Mouse (Mus musculus) lung, embryonic 16.5 days (tissue): ENCODE data around the gene Uchl1. TPM values are rescaled to one million over a fixed set of nuclear protein-coding genes. Genes with fewer than 3 reads are reported as not detected.
A peak's percentile ranks its signal among the peaks of the same experiment; 100 is the strongest.

ENCODE experiments used
- ATAC-seq: fragments of 200-750 bp; cut with Nextera tagmentation; 2 replicates; pipeline ENCODE4 v1.8.0; 2017; ENCODE audit warnings: low read depth, mild to moderate bottlenecking, moderate library complexity
- H3K27ac ChIP-seq: fragments of 300-500 bp; sonication (generic); 2 replicates; pipeline ENCODE4 v1.5.1; 2014; ENCODE audit warnings: mild to moderate bottlenecking, control low read depth, low read length
- H3K27me3 ChIP-seq: fragments of 300-500 bp; sonication (generic); 2 replicates; pipeline ENCODE4 v1.6.1; 2014; ENCODE audit warnings: low read depth, low read length, mixed read lengths; ENCODE audit not compliant: control insufficient read depth, insufficient read depth
- H3K36me3 ChIP-seq: fragments of 300-500 bp; sonication (generic); 2 replicates; pipeline ENCODE4 v1.6.1; 2014; ENCODE audit warnings: low read length; ENCODE audit not compliant: control insufficient read depth, insufficient read depth
- H3K4me1 ChIP-seq: fragments of 300-500 bp; sonication (generic); replicated peaks from 2 replicates; pipeline ENCODE4 v1.6.1; 2014; ENCODE audit warnings: low read length, mixed read lengths; ENCODE audit not compliant: control insufficient read depth, insufficient read depth
- H3K4me2 ChIP-seq: fragments of 300-500 bp; sonication (generic); 2 replicates; pipeline ENCODE4 v1.6.1; 2014; ENCODE audit warnings: low read depth, low read length, control low read depth
- H3K4me3 ChIP-seq: fragments of 300-500 bp; sonication (generic); 2 replicates; pipeline ENCODE4 v1.5.1; 2014; ENCODE audit warnings: mild to moderate bottlenecking, low read length, control low read depth
- H3K9ac ChIP-seq: fragments of 300-500 bp; sonication (generic); 2 replicates; pipeline ENCODE4 v1.6.1; 2014; ENCODE audit warnings: low read length, control low read depth
- H3K9me3 ChIP-seq: fragments of 300-500 bp; sonication (generic); 2 replicates; pipeline ENCODE4 v1.6.1; 2016; ENCODE audit warnings: low read length; ENCODE audit not compliant: control insufficient read depth
- WGBS: fragments of 180-500 bp; shearing (Covaris S2); extraction: QIAGEN DNeasy Blood & Tissue Kit; methylation state at CpG from one replicate; pipeline ENCODE4 v1.1.7; 2014; 5-methylcytosine and 5-hydroxymethylcytosine counted together
- polyA plus RNA-seq: library from polyadenylated mRNA; unstranded; fragments of >200 nt; fragmentation: Nextera tagmentation; extraction: Ambion mirVana; gene quantifications from 2 replicates; pipeline ENCODE4 v1.2.1, GENCODE M21; 2015

The Uchl1 gene
- polyA plus RNA-seq, 1 experiment from 2014 or later: 59.2 TPM

DNA sequence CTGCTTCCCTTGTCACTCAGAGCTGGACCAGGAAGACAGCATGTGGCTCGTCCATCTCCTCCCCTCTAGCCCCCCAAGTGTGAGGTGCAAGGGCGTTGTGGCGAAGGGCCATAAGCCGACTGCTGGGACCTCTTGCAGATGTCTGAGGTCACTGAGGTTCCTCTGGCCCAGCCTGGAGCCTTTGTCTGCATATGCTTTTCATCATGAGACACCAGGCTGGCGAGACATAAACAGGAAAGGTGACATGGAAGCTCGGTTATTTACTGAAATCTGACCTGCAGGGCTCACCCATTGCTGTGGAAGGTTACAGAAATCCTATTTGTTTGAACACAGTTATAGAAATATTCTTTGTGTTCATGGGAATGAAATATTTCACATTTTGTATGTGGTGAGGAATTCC lies 24.0 kb downstream of the Uchl1 start:
- no peak overlapping the region for H3K4me3 ChIP-seq
- peaks cover 4% of the 10 kb centered on the region; the same call in 1 of the 2 replicates for H3K4me1 ChIP-seq
- 36% methylated on average over 6 of the region's 6 CpGs for WGBS
- peak; percentile 88 for ATAC-seq
- no peaks in the 10 kb centered on the region for H3K27me3 ChIP-seq
- H3K36me3 ChIP-seq: no peaks in the 10 kb centered on the region
- H3K4me2 ChIP-seq: no peak overlapping the region
- no peaks in the 10 kb centered on the region for H3K9me3 ChIP-seq
- H3K27ac ChIP-seq: no peak overlapping the region
- no peak overlapping the region for H3K9ac ChIP-seq

DNA sequence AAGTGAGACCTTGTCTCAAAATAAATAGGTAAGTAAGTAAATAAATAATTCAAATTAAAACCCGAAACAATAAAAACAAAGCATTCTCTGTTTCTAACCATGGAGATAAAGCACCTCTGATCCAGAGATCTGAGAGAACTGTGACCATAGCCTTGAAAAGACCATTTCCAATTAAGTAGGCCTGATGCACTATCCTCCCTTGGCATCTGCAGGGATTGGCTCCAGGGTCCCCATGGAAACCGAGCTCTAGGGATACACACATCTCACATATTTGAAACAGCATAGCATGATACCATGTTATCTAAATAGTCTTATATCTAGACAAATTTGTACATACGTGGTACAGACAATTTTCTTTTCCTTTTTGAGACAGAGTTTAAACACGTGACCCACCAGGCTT lies 26.1 kb downstream of the Uchl1 start:
- H3K9ac ChIP-seq: no peak overlapping the region
- 78% methylated on average over 4 of the region's 4 CpGs for WGBS
- no peaks in the 10 kb centered on the region for H3K27me3 ChIP-seq
- no peaks in the 10 kb centered on the region for H3K9me3 ChIP-seq
- ATAC-seq: no peak
- peaks cover 4% of the 10 kb centered on the region; the same call in 1 of the 2 replicates for H3K4me1 ChIP-seq
- H3K27ac ChIP-seq: no peak overlapping the region
- H3K36me3 ChIP-seq: no peaks in the 10 kb centered on the region
- no peak overlapping the region for H3K4me2 ChIP-seq
- no peak overlapping the region for H3K4me3 ChIP-seq

DNA sequence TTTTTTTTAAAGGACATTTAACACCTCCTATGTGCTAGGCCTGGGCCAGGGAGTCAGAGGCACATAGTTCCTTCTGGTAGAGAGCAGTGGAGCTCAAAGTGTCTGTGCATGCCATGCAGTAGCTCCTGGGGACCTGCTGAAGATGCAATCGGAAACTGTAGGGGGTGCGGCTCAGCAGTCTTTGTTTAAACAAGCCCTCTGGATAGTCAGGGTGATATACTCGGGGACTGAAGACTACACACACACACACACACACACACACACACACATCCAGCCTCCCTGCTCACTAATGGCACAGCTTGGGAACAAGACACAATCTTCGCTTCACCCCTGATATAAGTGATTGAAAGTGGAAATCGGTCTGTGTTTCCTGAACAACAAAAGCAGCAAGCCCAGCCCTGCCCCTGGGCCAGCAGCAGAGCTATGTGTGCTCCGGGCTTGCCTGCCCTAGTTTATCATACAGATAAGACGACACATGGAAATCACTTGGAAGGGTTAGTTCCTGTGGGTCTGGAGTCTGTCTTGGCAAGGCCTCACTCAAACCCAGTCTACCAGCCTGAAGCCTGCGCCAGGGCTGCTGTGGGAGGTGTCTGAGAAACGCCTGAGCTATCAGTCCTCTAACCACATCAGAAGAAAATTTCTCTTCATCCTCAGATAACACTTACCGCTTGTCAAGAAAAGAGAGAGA lies 27.6 kb downstream of the Uchl1 start:
- no peak overlapping the region for H3K4me2 ChIP-seq
- H3K4me3 ChIP-seq: no peak overlapping the region
- no peaks in the 10 kb centered on the region for H3K9me3 ChIP-seq
- ATAC-seq: peak; percentile 34
- no peaks in the 10 kb centered on the region for H3K27me3 ChIP-seq
- 0 out of 2 replicates have a peak overlapping the region, but pooled peaks have one; percentile 5 for H3K27ac ChIP-seq
- no peak overlapping the region for H3K9ac ChIP-seq
- peaks cover 4% of the 10 kb centered on the region; the same call in 1 of the 2 replicates for H3K4me1 ChIP-seq
- WGBS: 13% methylated on average over 10 of the region's 10 CpGs
- no peaks in the 10 kb centered on the region for H3K36me3 ChIP-seq

- H3K27me3 ChIP-seq: no peaks in the 10 kb centered on the region
Observed at GRCm38 (mm10) chr5:66707859-66708258, 32.0 kb downstream of the Uchl1 start.

GRCm38 (mm10) chr5:66710445-66711019 lies 34.6 kb downstream of the Uchl1 start:
- no peak overlapping the region for H3K4me3 ChIP-seq
- H3K27ac ChIP-seq: no peak overlapping the region
- ATAC-seq: no peak
- H3K36me3 ChIP-seq: no peaks in the 10 kb centered on the region
- no peaks in the 10 kb centered on the region for H3K9me3 ChIP-seq
- H3K9ac ChIP-seq: no peak overlapping the region
- no peaks in the 10 kb centered on the region for H3K27me3 ChIP-seq
- H3K4me2 ChIP-seq: no peak overlapping the region
- H3K4me1 ChIP-seq: peaks cover 12% of the 10 kb centered on the region
- WGBS: 19% methylated on average over 4 of the region's 4 CpGs

More at GRCm38 (mm10) chr5:66707859-66708258, 32.0 kb downstream of the Uchl1 start:
- H3K4me2 ChIP-seq: no peak overlapping the region
- no peak overlapping the region for H3K4me3 ChIP-seq
- no peaks in the 10 kb centered on the region for H3K36me3 ChIP-seq
- ATAC-seq: peak; percentile 63
- H3K9ac ChIP-seq: no peak overlapping the region
- no peak overlapping the region for H3K27ac ChIP-seq
- H3K9me3 ChIP-seq: no peaks in the 10 kb centered on the region
- H3K4me1 ChIP-seq: peaks cover 10% of the 10 kb centered on the region
- WGBS: 58% methylated on average over 5 of the region's 5 CpGs

DNA sequence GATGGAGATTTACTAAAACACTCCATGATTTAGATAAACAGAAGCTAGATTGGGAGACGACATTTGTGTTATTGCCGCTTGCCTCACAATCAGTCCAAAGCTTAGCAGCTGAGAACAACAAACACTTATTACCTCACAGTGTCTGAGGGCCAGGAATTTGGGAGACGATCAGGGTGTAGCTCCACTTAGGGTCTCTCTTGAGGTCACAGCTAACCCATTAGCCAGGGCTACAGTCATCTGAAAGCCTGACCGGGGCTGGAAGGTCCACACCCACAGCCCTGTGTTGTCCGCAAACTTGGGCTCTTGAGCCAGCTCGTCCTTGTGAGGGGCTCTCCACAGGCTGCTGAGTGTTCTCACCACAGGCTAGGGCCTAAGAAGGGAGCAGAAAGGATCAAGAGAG lies 36.9 kb downstream of the Uchl1 start:
- Histone ChIP-seq H3K9ac (peak overlapping the region; percentile 45; the same call in 1 of the 2 replicates), H3K9me3 (no peaks in the 10 kb centered on the region), H3K27me3 (no peaks in the 10 kb centered on the region), H3K4me2 (no peak overlapping the region), H3K36me3 (no peaks in the 10 kb centered on the region), H3K4me3 (no peak overlapping the region), H3K27ac (peak overlapping the region; percentile 63), H3K4me1 (peaks cover 16% of the 10 kb centered on the region)
- 29% methylated on average over 6 of the region's 6 CpGs for WGBS
- peak; percentile 63 for ATAC-seq

DNA sequence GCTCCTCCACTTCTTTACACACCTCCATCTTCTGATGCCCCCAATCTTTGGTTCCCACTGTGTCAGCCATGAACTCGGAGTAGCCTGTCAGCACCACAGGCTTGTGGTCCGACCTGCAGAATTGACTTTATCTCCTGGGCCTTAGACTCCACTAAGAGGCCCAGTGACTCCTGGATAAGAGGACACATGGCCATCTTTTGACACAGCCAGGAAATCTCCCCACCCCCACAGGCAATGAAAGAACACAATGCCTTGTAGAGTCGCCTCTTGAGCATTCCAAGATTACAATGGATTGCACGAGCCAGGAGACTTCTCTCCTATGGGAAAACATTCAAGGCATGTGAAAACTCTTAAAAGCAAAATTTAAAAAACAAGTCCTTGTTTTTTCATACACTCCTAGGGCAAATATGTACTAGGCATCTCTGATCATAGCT lies 39.6 kb downstream of the Uchl1 start:
- ATAC-seq: no peak

DNA sequence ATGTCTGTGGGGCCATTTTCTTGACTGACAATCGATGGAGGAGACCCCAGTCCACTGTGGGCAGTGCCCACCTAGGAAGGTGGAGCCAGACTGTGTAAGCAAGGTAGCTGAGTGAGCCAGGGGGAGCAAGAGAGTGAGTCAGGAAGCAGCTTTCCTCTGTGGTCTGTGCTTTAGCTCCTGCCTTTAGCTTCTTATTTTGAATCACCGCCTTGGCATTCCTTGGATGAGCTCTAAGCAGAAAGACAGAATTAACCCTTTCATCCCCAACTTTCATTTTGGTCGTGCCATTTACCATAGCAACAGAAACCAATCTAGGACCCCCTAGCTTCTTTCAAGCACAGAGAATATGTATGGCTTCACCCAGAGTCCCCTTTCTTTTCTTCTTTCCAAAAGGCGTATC lies 42.0 kb downstream of the Uchl1 start:
- no peaks in the 10 kb centered on the region for H3K27me3 ChIP-seq
- H3K4me2 ChIP-seq: no peak overlapping the region
- no peaks in the 10 kb centered on the region for H3K36me3 ChIP-seq
- peaks cover 16% of the 10 kb centered on the region for H3K4me1 ChIP-seq
- no peak for ATAC-seq
- no peak overlapping the region for H3K27ac ChIP-seq
- H3K9ac ChIP-seq: no peak overlapping the region
- H3K9me3 ChIP-seq: no peaks in the 10 kb centered on the region
- WGBS: 56% methylated on average over 4 of the region's 4 CpGs
- H3K4me3 ChIP-seq: no peak overlapping the region

More for the DNA sequence above, 39.6 kb downstream of the Uchl1 start:
- H3K9me3 ChIP-seq: no peaks in the 10 kb centered on the region
- H3K4me2 ChIP-seq: no peak overlapping the region
- H3K36me3 ChIP-seq: no peaks in the 10 kb centered on the region
- 58% methylated on average over 4 of the region's 4 CpGs for WGBS
- no peak overlapping the region for H3K27ac ChIP-seq
- peaks cover 16% of the 10 kb centered on the region for H3K4me1 ChIP-seq
- no peak overlapping the region for H3K9ac ChIP-seq
- H3K27me3 ChIP-seq: no peaks in the 10 kb centered on the region
- no peak overlapping the region for H3K4me3 ChIP-seq

GRCm38 (mm10) chr5:66718413-66718812 lies 42.5 kb downstream of the Uchl1 start:
- WGBS: 56% methylated on average over 3 of the region's 3 CpGs
- Histone ChIP-seq H3K9ac (no peak overlapping the region), H3K9me3 (no peaks in the 10 kb centered on the region), H3K27ac (no peak overlapping the region), H3K27me3 (no peaks in the 10 kb centered on the region), H3K4me1 (peaks cover 19% of the 10 kb centered on the region), H3K36me3 (no peaks in the 10 kb centered on the region), H3K4me3 (no peak overlapping the region), H3K4me2 (no peak overlapping the region)
- no peak for ATAC-seq
